Mouse (Mus musculus): ENCODE results near the gene 1700024G13Rik. TPM values are rescaled to one million over a fixed set of nuclear protein-coding genes. Genes with fewer than 3 reads are reported as not detected.

The 1700024G13Rik gene
- polyA plus RNA-seq (2012; rRNA removed), result not detected in 2 replicates

DNA sequence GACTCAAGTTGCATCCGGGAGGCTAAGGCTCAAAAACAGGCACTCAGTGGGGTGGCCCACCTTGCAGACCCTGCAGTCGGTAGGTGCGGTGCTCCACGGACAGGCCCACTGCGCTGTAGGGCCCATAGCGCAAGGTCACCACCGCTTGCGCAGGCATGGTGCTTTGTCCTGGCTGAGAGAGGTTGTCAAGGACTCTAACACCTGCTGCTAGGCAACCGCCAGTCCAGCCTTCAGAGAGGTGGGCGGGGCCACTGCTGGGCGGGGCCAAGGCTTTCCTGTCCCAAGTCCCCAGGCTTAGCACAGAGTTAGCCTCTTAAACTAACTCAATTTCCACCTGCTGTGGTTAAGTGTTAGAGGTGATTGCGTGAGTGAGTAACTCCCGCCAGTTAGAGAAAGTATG, at the start of gene 1700024G13Rik:
1700024G13Rik (minus strand) TSS at position 196 of the 400 bp plus-strand sequence.

Other genes starting within 250 kb of the 1700024G13Rik start
- 0.13 TPM in 1 of 2 replicates, not detected in the other for gene Msmb, start 246.4 kb downstream of the 1700024G13Rik start, polyA plus RNA-seq (2012; rRNA removed)
- gene Ncoa4, start 228.5 kb downstream of the 1700024G13Rik start, polyA plus RNA-seq (2012; rRNA removed), result 103 TPM in 2 replicates
- 95.0 and 100 TPM in 2 replicates for gene Timm23, start 186.5 kb downstream of the 1700024G13Rik start, polyA plus RNA-seq (2012; rRNA removed)
- gene Parg, start 186.4 kb downstream of the 1700024G13Rik start, polyA plus RNA-seq (2012; rRNA removed), result 4.6 and 5.4 TPM in 2 replicates
- gene Ogdhl, start 66.4 kb downstream of the 1700024G13Rik start, polyA plus RNA-seq (2012; rRNA removed), result 0.29 and 0.37 TPM in 2 replicates
- gene Slc18a3, start 76.5 kb upstream of the 1700024G13Rik start, polyA plus RNA-seq (2012; rRNA removed), result not detected in 2 replicates
- not detected in 2 replicates for gene Chat, start 77.6 kb upstream of the 1700024G13Rik start, polyA plus RNA-seq (2012; rRNA removed)
- gene Ercc6, start 125.1 kb upstream of the 1700024G13Rik start, polyA plus RNA-seq (2012; rRNA removed), result 3.0 and 3.4 TPM in 2 replicates
- gene Prrxl1, start 211.0 kb upstream of the 1700024G13Rik start, polyA plus RNA-seq (2012; rRNA removed), result not detected in 2 replicates

Data from liver, embryonic 18 days (tissue).